Mouse (Mus musculus) heart, postnatal 4 days (tissue): ENCODE data around the gene a. TPM values are rescaled to one million over a fixed set of nuclear protein-coding genes. Genes with fewer than 3 reads are reported as not detected.

Experiments
- DNase-seq: peaks from one replicate; pipeline ENCODE4 v3.0.0; 2021
- total RNA-seq, 2 experiments: library from RNA; stranded (reverse); gene quantifications; 2 replicates each; pipeline ENCODE4 v1.2.3; 2021

Gene a
- not detected for total RNA-seq

- peak; percentile 98 for DNase-seq
Observed at GRCm38 (mm10) chr2:154790656-154791483, at the start of gene a, which contains the start of gene Raly. Gene a, plus strand, starts transcription at chr2:154791402. Gene Raly, plus strand, starts transcription at chr2:154791096.

GRCm38 (mm10) chr2:154742911-154743819, 48.0 kb upstream of the a start:
- DNase-seq: no peak

- DNase-seq: no peak
Observed at GRCm38 (mm10) chr2:154743915-154744314, 47.3 kb upstream of the a start.

- no peak for DNase-seq
Observed at GRCm38 (mm10) chr2:154748383-154748782, 42.8 kb upstream of the a start.

GRCm38 (mm10) chr2:154749046-154750036, 41.9 kb upstream of the a start:
- DNase-seq: peak; percentile 22

GRCm38 (mm10) chr2:154751924-154752323, 39.3 kb upstream of the a start:
- DNase-seq: no peak

- no peak for DNase-seq
Observed at GRCm38 (mm10) chr2:154754068-154754560, 37.1 kb upstream of the a start.

GRCm38 (mm10) chr2:154755791-154756190, 35.4 kb upstream of the a start:
- DNase-seq: no peak

GRCm38 (mm10) chr2:154757691-154758090, 33.5 kb upstream of the a start:
- no peak for DNase-seq

GRCm38 (mm10) chr2:154758454-154758853, 32.7 kb upstream of the a start:
- DNase-seq: no peak

GRCm38 (mm10) chr2:154763226-154763625, 28.0 kb upstream of the a start:
- DNase-seq: no peak

- DNase-seq: no peak
Observed at GRCm38 (mm10) chr2:154764828-154765497, 26.2 kb upstream of the a start.

GRCm38 (mm10) chr2:154765554-154766008, 25.6 kb upstream of the a start:
- no peak for DNase-seq

GRCm38 (mm10) chr2:154767051-154767450, 24.2 kb upstream of the a start:
- no peak for DNase-seq

- no peak for DNase-seq
Observed at GRCm38 (mm10) chr2:154769930-154770329, 21.3 kb upstream of the a start, which contains the start of gene Gm14214. Gene Gm14214, minus strand, starts transcription at chr2:154770030.

GRCm38 (mm10) chr2:154771604-154772003, 19.6 kb upstream of the a start:
- no peak for DNase-seq

- peak; percentile 40 for DNase-seq
Observed at GRCm38 (mm10) chr2:154774032-154774431, 17.2 kb upstream of the a start.

GRCm38 (mm10) chr2:154776496-154776895, 14.7 kb upstream of the a start:
- DNase-seq: no peak

- no peak for DNase-seq
Observed at GRCm38 (mm10) chr2:154779648-154780047, 11.6 kb upstream of the a start.

GRCm38 (mm10) chr2:154782361-154782760, 8.8 kb upstream of the a start:
- DNase-seq: no peak
